Mouse (Mus musculus) testis, adult 2 months (tissue): ENCODE results near the gene Enox1. TPM values are rescaled to one million over a fixed set of nuclear protein-coding genes. Genes with fewer than 3 reads are reported as not detected.

Experiments used
- H3K27ac ChIP-seq: fragments of 200-500 bp; 2 replicates; pipeline ENCODE4 v1.5.1; 2012; ENCODE audit warnings: low read depth, low read length; ENCODE audit not compliant: control insufficient read depth, insufficient read depth
- H3K27me3 ChIP-seq: fragments of 200-500 bp; 2 replicates; pipeline ENCODE4 v1.6.1; 2012; ENCODE audit warnings: mild to moderate bottlenecking, low read length, moderate library complexity; ENCODE audit not compliant: control insufficient read depth, insufficient read depth
- H3K36me3 ChIP-seq: fragments of 200-500 bp; 2 replicates; pipeline ENCODE4 v1.6.1; 2012; ENCODE audit warnings: mild to moderate bottlenecking, low read length; ENCODE audit not compliant: control insufficient read depth, insufficient read depth
- H3K4me1 ChIP-seq: fragments of 200-500 bp; 2 replicates; pipeline ENCODE4 v1.6.1; 2012; ENCODE audit warnings: low read length; ENCODE audit not compliant: control insufficient read depth, insufficient read depth
- H3K4me3 ChIP-seq: fragments of 200-500 bp; 2 replicates; pipeline ENCODE4 v1.5.1; 2012; ENCODE audit warnings: low read depth, mild to moderate bottlenecking, low read length, moderate library complexity, mixed read lengths; ENCODE audit not compliant: control insufficient read depth
- CTCF ChIP-seq: fragments of 200-500 bp; IDR thresholded peaks from 2 replicates; pipeline ENCODE4 v1.5.1; 2012; ENCODE audit warnings: low read depth, mild to moderate bottlenecking, inconsistent platforms, low read length, moderate library complexity; ENCODE audit not compliant: control insufficient read depth, insufficient read depth, insufficient replicate concordance
- POLR2A ChIP-seq: fragments of 200-500 bp; IDR thresholded peaks from 2 replicates; pipeline ENCODE4 v1.6.1; 2012; ENCODE audit warnings: low read depth, mild to moderate bottlenecking, inconsistent platforms, low read length, moderate library complexity; ENCODE audit not compliant: control insufficient read depth
- polyA plus RNA-seq: library from polyadenylated mRNA; depleted of rRNA; stranded (reverse); fragments of >200 nt; gene quantifications from 2 replicates; pipeline ENCODE4 v1.2.3, GENCODE M21; 2012

Gene Enox1
- polyA plus RNA-seq, 1 experiment: 3.9 TPM

DNA sequence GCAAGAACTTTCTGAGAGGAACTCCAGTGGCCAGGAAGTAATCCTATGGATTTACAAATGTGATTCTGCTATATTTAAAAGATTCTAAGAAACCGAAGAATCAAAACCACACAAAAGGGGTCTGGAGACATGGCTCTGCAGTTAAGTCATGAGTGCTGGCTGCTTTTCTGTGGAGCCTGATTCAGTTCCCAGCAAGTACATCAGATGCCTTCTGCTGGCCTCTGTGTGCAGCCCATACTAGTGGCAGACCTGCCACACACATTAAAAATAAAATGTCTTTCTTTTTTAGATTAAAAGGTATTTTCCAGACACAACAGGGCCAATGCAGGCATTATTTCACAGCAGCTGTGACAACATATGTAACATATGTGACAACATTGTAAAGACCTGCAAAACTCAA is 235.9 kb downstream of the Enox1 start:
- no peak overlapping the region for H3K27ac ChIP-seq
- H3K36me3 ChIP-seq: no peaks in the 10 kb centered on the region
- H3K4me1 ChIP-seq: no peaks in the 10 kb centered on the region
- H3K4me3 ChIP-seq: no peak overlapping the region
- TF ChIP-seq POLR2A: no peak
- TF ChIP-seq CTCF: no peak
- H3K27me3 ChIP-seq: no peaks in the 10 kb centered on the region

DNA sequence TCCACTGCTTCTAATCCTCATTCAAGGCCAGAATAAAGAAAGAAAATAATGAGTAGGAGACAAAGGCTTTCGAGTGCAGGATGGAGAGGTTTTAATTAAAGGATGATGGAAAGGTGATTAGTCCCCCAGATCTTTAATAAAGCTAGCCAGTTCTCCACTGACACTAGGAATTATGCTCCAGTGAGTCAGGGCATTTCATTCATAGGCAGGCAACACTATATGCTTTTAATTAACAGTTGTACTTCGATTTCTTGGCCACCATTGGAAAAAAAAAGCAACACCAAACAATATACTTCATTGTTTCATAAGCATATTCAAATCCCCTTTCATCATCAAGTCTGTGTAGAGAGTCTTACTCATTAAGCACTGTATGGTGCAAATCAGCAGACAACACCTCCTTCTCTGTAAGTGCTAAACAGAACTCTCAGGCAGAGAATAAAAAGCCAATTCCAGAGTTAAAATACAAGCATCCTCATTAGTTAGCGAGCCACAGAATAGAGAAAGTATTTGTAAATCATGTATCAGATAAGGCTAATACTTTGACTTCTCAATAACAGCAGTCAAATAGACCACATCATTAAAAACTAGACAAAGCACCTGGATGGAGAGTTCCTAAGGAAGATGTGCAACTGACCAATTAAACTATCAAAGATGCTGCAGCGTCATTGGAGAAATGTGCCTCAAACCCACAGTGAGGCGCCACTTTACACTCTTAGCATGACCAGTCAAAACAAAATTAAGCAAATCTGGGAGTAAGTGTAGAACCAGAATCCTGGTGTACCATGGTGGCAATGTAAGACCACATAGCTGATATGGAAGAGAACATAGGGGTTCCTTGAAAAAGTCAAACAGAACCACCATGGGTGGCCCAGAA is 249.9 kb downstream of the Enox1 start:
- H3K4me1 ChIP-seq: no peaks in the 10 kb centered on the region
- no peak for TF ChIP-seq CTCF
- TF ChIP-seq POLR2A: no peak
- no peaks in the 10 kb centered on the region for H3K27me3 ChIP-seq
- no peak overlapping the region for H3K4me3 ChIP-seq
- no peak overlapping the region for H3K27ac ChIP-seq
- H3K36me3 ChIP-seq: no peaks in the 10 kb centered on the region

DNA sequence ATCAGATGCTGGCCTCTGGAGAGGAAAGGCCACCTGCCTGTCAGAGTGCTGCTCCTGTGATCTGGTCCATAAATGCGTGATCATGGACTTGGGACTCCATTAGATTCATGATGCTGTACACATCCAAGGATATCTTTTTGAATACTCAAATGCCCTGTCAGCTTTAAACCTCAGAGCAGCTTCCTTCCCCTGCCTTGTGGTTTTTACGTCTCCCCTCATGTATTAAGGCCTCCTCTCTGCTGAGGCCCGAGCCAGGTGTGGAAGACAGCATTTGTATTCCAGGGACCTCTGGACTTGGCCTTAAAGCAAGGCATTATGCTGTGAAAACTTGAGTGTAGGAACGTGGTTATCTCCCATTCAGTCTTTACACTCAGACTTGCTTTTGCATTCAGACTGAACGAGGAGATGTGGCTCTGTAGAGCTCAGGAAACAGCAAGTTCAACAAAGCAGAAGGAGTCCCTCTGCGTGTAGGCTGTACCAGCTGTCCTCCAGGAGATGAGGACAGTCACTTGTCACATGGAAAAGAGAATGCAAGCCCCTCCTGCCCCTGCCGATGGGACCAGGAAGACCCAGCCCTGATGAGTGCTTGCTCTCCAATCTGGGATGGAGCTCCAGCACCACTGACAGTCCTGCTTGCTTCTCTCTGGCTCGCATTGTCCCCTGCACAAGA is 252.8 kb downstream of the Enox1 start:
- Histone ChIP-seq H3K4me1 (no peaks in the 10 kb centered on the region), H3K36me3 (no peaks in the 10 kb centered on the region), H3K27me3 (no peaks in the 10 kb centered on the region), H3K27ac (no peak overlapping the region), H3K4me3 (no peak overlapping the region)
- no peak for TF ChIP-seq CTCF
- TF ChIP-seq POLR2A: no peak

DNA sequence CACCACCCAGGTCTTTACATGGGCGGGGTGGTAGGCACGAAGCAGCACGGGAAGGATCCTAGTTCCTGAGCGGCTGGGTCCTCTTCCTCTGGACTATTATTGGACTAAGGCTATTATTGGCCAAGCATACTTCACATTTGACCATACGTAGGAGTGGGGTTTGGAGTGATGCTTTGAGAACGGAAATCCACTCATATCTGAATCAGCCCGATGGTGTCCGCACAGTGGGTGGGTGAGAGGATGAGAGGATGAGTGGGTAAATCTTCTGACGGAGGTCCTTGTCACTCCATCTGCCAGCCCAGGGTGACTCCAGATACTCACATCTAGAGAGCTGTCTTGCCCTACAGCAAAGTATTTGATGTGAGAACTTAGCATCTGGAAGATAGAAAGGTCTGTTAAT is 253.8 kb downstream of the Enox1 start:
- Histone ChIP-seq H3K36me3 (no peaks in the 10 kb centered on the region), H3K27ac (no peak overlapping the region), H3K4me3 (no peak overlapping the region), H3K4me1 (no peaks in the 10 kb centered on the region), H3K27me3 (no peaks in the 10 kb centered on the region)
- TF ChIP-seq POLR2A: no peak
- no peak for TF ChIP-seq CTCF

DNA sequence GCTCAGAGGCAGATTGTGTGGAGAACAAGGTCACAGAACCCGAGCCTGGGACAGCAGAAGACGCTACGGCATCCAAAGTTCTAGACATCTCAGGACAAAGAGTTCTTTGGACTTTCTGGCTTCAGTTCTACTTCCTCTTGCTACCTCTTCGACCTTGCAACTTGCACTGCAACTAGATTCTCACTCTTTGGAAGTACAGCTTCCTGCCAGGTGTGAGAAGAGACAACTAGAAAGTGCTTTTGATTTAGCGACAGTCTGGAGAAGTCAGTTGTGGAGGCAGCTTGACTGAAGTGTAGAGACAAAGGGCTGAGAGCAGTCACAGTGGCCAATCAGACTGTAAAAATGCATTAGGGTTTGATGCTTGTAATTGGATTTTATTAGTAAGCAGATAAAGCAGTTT is 256.5 kb downstream of the Enox1 start:
- Histone ChIP-seq H3K4me3 (no peak overlapping the region), H3K27me3 (no peaks in the 10 kb centered on the region), H3K4me1 (no peaks in the 10 kb centered on the region), H3K27ac (peak overlapping the region; percentile 12; the same call in 1 of the 2 replicates), H3K36me3 (no peaks in the 10 kb centered on the region)
- no peak for TF ChIP-seq CTCF
- no peak for TF ChIP-seq POLR2A

DNA sequence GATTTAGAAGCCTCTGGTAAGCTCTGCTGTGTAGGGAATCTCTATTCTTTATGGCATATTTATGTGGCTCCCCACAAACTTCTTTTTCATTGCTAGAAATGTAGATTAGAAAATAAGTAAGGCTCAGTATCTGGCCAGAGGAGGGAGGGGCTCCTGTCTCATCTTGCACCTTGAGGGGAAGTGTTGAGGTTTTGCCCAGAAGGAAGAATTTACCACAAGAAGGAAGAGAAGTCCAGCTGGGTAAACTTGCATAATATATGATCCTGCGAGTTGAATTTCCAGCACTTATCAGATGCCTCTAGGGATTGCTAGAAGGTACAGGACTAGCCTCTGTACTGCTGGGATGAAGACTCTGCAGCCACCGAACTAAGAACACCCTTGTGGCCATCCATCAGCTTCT is 259.8 kb downstream of the Enox1 start:
- TF ChIP-seq CTCF (no peak), POLR2A (no peak)
- Histone ChIP-seq H3K4me1 (no peaks in the 10 kb centered on the region), H3K4me3 (no peak overlapping the region), H3K27me3 (no peaks in the 10 kb centered on the region), H3K27ac (no peak overlapping the region), H3K36me3 (no peaks in the 10 kb centered on the region)

DNA sequence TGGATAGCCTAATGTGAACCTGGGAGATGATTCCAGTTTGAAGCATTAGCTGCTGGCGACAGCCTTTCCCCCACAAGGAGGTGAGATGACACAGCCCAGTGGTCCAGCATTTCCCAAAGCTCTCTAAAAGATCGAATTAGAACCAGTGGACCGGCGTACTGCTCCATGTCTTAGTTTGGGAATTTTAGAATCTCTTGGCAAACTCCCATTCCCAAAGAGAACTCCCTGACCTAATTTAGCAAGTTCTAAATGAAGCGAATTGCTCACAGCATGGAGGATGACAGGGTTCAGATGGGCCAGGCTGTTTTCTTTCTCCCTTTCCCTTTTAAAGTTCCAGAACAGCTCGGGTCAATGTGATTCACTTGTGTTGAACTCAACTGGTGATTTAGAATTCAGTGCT is 264.5 kb downstream of the Enox1 start:
- TF ChIP-seq CTCF (no peak), POLR2A (no peak)
- H3K27ac ChIP-seq: no peak overlapping the region
- H3K4me3 ChIP-seq: no peak overlapping the region
- H3K36me3 ChIP-seq: no peaks in the 10 kb centered on the region
- H3K4me1 ChIP-seq: no peaks in the 10 kb centered on the region
- H3K27me3 ChIP-seq: no peaks in the 10 kb centered on the region
